Mouse (Mus musculus): ENCODE data around the gene Washc1.

GRCm38 (mm10) chr17:66085038-66085437, 26.3 kb upstream of the Washc1 start:
- no peak for TF ChIP-seq CTCF (conservative IDR thresholded peaks at IDR 0.05; ENCODE audit: low read length)
- TF ChIP-seq POU5F1 (IDR thresholded peaks at IDR 0.05; ENCODE audit: borderline replicate concordance, low read length) = no peak
- TF ChIP-seq NANOG (IDR thresholded peaks at IDR 0.05; ENCODE audit: borderline replicate concordance, low read length) = no peak

All from E14TG2a.4 (cell line).